Mouse (Mus musculus) heart, postnatal 4 days (tissue): Measurements from ENCODE around the gene Prkar2b. TPM values are rescaled to one million over a fixed set of nuclear protein-coding genes. Genes with fewer than 3 reads are reported as not detected.
A peak's percentile ranks its signal among the peaks of the same experiment; 100 is the strongest.

Experiments
- DNase-seq: peaks from one replicate; pipeline ENCODE4 v3.0.0; 2021
- total RNA-seq, 2 experiments: library from RNA; stranded (reverse); gene quantifications; 2 replicates each; pipeline ENCODE4 v1.2.3; 2021

Gene Prkar2b
- total RNA-seq, 2 experiments from 2014 or later = 6.5 to 7.7 TPM

DNA sequence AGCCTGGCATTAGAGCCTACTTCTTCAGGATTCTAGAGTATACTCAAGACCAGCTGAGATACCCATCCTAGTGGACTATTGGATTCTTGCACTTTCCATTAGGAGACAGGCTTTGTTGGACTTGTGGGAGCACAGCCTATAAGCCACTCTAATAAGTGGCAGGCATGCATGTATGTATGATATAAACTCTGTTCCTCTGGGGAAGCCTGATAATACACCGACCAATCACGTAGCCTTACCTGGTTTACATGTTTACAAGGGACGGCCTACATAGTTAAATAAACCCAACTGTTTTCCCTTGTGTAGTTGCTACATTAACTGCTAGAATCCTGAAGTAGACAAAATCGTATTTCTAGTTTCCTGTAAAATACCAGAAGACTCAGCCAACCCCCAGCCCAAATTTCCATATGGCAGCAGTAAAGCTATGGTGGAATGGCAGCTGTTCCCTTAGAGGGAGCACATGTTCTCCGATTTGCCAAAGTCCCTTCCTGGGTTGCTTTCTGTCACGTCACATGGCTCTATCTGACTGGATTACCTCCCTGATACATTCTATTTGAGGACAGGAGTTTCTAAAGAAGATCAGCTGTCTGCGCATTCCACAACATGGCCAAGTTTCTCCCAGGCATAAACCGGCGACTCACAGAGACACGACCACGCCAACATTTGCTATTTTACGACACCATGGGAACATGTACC lies 95.4 kb downstream of the Prkar2b start:
- no peak for DNase-seq

DNA sequence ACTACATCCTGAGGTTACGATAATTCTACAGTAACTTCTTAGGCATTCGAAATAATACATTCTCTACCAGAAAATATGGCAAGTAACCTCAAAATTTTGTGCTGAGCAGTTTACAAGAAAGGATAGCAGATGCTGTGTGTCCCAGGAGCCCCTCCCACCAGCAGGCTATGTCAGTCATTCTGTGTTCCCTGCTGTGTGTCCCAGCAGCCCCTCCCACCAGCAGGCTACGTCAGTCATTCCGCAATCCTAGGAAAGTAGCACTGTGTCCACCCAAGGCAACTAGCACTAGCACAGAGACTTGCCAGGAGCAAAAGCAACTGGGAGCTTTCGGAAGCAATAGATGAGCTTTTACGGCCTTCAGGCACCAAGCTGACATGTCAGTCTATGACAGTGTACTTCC lies 97.0 kb downstream of the Prkar2b start:
- no peak for DNase-seq

DNA sequence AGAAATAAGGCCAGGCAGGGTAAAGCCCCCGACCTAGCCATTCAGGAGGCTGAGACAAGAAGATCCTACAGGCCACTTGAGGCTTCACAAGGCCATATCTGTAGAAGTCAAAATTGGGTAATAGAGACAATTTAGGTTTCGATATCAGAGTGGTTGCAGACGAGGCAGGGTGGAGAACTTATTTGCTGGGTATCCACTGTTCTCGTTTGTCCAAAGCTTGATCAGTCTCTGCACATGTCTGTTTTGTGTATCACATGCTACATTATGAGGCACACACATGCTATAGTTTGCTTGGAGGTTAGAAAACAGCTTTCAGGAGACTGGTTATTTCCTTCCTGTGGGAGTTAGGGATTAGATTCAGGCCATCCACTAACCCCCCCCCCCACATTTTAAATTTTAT lies 105.3 kb downstream of the Prkar2b start:
- DNase-seq = no peak

DNA sequence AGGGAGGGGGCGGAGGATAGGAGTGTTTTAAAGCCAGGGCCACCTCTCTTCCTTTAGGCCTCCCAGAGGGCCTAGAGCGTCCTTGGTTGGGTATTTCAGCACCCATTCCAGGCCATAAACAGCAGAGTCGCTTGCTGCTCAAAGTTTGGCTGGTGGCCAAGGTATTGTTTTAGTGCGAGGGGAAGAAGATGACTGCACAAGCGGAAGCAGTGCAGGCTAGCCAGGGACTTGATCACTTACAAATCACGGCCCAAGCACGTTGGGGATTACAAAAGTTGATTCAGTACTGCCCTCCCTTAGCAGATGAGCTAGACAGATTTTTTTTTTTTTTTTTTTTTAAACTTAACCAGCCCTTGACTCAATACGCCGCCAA lies 110.5 kb downstream of the Prkar2b start:
- DNase-seq = peak; percentile 89

DNA sequence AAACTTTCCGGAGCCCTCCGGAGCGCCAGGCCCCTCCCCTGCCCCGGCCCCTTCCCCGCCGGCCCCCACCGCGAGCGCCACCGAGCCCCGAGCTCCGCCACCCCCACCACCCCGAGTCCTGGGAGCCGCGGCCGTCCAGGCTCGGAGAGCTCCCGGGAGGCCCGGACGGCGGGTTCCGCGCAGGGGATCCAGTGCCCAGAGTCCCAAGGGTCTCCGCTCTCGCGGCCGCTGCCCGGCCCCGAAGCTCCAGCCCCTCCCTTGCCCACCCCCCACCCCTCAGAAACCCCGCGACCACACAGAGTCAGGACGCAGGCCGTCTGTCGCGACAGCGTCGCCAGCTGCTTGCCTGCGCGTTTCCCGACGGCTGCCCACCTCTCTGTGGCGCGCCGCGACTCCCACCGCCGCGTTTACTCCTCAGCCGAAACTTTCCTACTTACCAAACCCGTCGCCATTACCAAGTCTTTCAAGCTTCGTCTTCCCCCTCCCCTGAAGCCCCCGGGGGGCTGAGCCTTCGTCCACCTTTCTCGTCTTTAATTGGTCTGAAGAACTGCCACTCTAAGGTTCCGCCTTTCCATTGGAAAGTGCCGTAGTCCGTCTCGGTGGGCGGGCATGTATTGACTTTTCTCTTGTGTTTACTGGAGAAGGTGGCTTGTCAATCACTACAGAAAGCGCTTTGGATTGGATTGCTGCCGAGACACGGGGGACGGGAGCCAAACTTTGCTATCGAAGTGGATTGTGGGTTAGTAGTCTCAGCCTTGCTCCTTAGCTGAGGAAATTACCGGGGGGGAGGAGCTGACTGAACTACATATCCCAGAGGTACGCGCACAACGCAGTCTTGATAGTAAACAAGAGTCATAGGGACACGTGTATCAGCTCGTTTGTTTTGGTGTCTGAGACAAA lies 111.1 kb downstream of the Prkar2b start, which contains the start of gene Hbp1:
Gene Hbp1 (minus strand): TSS at position 777 of the 900 bp plus-strand sequence.
- DNase-seq = peak; percentile 99

DNA sequence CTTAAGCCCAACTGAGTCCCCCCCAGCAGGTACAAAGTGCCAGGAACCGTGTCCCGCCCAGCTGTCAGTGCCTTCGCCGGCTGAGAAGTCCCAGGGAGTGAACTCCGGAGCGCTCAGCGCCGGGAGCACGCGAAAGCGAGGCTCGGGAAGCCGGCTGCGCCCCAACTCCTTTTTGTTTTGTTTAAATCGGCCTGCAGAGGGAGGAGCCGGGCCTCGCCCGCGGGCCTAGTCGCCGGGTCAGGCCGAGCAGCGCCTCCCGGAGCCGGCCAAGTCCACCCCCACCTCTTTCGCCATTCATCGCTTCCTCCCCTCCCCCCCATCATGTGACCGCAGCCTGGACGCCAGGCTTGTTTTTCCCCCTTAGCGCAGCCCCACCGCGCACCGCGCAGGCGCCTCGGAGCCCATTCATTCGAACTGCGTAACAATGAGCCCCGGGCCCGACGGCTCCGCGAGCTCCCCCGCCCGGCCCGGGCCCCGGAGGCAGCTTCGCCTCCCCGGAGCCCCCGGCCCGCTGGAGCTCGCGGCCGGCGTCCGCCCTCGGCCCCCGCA lies 111.8 kb downstream of the Prkar2b start:
- peak; percentile 96 for DNase-seq

DNA sequence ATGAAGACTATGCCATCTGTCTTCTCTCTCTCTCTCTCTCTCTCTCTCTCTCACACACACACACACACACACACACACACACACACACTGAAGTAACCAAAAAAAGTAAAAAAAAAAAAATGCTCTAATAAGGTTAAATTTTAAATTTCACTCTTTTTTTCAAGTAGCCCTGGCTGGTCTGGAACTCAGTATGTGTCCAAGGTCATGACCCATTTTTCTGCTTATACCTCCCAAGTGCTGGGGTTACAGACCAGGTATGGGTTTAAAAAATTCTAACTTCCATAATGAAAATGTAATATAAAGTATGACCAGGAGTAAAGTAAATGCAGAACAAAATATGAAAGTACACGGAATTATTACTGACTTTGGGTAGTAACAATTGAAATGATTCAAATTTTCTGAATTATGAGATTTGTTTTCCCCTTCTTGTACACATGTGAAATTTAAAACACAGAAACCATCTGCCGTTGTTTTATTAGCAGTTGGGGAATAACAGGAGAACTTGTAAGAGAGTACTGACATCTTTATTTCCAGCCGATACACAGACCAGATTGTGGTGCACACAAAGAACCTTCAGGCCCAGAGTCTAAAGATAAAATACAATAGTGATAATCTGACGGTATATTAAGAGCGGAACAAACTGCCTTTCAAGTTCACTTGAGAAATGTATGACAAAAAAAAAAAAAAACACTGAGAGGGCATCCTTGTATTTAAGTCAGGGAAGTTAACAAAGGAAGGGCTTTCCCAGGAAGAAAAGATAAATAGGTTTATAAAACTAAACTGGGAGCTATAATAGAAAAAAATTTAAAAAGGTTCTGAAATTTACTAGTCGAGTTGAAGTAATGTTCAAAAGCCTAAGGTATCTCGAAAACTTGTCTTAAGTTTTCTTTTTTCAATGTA lies 112.7 kb downstream of the Prkar2b start:
- no peak for DNase-seq

DNA sequence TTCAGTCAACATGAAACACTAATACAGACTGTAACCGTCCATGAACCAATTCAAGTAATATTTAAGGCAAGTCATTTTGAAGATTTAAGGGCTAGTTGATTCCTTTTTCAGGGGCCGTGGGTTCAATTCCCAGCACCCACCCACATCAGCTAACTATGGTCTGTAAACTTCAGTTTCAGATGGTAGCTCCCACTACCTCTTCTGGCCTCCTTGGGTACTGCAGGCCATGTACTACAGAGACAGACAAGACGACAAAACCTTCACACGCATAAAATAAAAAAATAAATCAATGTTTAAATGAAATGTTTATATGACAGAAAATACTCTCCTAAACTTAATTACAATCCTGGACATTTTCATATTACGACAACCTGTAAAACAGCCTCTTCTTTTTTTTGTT lies 113.6 kb downstream of the Prkar2b start:
- peak; percentile 17 for DNase-seq

DNA sequence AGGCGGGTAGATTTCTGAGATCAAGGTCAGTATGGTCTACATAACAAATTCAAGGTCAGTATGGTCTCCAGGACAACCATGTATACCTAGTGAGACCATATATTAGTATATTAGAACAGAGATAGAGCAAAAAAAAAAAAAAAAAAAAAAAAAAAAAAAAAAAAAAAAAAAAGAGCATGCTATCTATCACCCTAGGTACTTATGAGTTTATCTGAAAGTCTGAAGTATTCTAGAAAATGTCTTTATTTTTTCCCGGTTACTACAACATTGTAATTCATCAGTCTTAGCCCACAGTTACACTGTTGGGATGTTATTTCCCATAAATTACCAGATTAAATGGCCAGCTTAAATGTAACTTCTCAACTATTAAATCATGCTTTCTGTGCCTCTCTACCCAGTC lies 116.7 kb downstream of the Prkar2b start:
- DNase-seq = no peak

DNA sequence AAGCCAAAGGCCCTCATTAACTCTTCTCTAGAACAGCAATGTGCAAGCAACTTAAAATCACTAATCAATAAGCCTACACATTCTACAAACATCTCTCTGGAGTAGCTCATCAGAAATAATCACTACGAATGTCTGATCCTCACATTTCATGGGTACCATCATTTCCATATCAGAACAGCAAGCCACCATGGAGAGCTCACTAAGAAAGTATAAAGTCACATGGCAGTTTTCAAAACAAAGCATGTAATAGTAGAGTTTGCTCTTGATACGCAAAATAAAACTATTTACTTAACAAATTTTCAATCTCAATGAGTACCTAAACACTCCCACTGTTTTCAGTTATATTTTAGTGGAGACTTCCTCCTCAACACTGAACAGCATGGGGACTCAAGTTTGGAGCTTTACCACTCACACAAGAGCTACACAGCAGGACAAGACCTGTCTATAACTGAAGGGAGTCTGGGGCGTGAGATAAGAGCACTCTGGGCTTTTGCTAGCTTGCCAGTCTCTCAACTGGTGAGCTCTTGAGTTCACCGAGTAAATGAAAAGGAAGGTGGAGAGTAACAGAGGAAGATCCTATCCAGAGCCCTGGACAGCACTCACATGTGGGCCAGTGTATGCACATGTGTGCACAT lies 118.0 kb downstream of the Prkar2b start:
- DNase-seq = no peak

DNA sequence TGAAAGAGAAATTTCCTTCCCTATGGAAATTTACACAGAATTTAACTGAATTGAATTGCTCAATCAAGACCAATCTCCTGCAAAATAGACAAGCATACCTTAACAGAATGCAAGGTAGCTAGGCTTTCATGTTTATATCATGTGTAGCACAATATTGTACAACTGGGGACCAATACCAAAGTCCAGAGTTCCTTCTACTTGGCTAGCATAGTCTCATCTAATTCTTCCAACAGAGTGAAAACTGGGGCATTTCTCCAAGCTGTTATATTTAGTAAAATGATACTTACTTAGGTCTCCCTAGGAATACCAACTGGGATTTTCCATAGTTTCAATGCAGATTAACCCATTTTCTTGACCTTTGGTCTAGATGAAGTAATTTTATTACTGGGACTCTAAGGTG lies 122.1 kb downstream of the Prkar2b start:
- DNase-seq = no peak

DNA sequence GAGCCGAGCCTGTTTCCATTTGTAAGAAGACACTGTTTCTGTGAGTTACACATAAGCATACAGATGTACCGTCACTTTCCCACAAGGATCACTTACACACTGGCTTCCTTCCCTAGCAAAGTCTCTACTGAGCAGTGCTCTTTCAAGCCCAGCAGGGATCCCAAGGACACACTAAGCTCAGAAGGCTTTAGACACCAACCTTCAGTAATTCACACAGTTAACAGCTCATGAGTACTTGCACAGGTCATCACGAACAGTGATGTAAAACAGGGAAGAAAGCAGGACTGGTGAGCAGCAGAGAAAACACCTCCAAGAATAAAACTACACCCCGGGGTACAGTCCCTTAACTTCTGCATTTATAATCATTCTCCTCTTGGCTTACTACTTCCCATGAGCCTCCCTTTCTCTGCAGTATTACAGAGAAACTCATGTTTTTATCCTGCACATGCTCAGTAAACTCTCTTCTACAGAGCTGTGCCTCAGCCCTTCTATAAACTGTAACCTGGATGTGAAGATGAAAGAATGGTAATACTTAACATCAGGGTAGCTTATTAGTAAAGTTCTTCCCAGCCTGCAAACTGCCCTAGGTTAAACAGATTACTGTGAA lies 122.6 kb downstream of the Prkar2b start:
- DNase-seq = no peak

DNA sequence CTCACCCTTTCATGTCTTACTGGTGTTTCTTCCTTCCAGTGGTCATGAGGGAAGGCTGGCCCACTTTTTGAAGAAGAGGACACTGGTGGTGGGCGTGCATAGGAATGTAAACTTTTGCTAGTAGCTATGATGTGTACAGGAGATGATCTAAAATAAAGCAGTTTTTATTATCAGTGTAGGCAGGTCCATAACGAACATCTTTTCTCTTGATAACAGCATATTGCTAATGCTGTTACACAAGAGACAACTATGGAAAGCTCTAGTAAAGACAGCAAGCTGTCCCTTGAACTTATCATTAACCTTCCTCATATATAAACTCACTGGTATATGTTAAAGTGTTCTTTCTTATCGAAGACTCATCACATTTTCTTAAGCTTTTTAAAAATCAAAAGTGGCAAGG lies 123.5 kb downstream of the Prkar2b start:
- no peak for DNase-seq

DNA sequence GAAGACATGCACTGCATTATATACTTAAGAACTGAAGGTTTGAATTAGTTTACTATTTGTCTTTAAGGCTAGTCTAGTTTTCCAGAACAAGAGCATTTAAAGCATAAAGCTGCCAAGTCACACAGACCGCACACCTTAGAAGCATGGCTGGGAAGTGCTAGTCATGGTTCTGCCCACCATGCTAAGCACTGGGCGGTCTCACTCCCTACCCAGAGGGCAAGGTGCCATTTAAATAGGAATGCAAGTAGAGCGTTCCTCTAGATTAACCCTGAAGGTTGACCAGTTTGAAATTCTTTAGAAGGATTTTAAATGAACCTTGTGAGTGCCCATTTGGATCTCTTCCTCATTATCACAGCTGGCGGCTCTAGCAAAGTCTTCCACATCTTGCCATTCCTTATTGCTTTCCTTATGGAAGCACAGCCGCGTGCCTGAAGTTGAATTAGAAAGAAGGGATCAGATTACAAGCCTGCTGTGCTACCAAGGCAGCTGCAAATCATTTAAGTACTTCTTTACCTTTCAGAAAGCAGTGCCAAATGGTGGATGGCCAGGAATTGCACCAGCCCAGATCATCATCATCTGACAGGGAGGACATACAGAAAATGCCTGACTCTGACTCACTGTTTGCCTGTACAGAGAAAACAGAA lies 124.3 kb downstream of the Prkar2b start:
- DNase-seq = no peak

DNA sequence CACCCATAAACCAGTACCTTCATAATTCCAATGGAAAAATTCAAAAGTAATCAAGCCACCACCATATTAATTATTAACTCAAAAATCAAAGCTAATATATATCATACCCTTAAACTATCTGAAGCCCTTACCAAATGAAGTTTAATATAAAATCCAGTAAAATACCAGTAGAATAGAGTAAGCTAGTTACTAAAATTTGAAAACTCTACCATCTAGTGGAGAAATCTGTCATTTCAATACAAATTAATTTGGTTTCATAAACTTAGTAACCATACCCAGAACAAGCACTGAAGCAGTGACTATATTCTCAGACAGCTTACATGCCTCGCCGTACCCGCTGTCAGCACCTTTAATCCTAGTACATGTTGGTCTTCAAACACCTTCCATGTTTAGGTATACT lies 129.3 kb downstream of the Prkar2b start:
- DNase-seq = no peak

DNA sequence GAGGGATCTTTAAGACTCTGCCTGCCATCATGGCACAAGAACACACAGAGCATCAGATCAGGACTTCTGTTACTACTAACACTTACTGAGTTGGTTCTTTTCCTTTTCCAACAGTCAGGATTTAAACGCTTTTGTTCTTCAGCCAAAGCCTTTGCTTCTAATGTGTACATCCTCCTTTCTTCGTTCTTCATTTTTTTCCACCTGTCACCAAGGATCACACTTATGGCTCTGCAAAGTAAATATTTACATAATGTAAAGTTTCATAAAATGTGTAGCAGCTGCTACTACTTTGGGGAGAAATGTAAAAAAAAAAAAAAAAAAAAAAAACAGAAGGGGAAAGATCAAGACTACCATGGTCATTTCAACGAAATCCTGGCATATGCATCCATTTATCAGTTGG lies 132.6 kb downstream of the Prkar2b start:
- no peak for DNase-seq

DNA sequence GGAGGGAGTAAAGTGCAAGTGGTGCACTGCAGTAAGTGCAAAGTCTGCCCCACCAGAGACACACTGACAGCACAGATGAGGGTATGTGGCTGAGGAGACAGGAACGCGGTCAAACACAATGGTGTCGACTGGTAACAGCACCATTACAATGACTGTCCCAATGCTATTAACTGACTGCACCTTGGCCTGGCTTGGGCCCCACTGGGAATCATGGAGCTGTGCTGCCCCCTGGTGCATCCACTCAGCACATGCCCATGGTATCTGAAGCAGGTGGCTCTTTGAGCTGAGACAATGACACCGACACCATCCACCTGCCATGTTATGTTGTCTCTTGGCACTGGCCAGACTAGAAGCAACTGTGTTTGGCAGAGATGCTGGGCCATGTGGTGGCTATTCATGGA lies 134.4 kb downstream of the Prkar2b start:
- peak; percentile 87 for DNase-seq

DNA sequence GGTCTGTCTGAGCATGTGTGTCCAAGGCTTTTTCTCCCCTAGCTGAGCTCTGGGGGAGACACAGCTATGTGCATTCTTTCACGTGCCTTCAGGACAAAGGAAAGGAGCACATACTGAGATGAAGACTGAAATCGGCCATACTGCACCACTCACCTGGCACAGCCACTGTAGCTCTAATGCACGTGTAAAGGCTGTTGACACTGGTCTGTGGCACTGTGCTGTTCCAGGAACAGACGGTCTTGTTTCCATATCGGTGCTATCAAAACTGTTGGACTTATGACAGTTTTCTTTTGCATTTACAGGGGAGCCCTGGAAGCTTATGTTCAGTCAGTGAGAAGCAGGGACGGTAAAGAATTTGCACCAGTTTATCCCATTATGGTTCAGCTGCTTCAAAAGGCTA lies 135.8 kb downstream of the Prkar2b start:
- DNase-seq = no peak

DNA sequence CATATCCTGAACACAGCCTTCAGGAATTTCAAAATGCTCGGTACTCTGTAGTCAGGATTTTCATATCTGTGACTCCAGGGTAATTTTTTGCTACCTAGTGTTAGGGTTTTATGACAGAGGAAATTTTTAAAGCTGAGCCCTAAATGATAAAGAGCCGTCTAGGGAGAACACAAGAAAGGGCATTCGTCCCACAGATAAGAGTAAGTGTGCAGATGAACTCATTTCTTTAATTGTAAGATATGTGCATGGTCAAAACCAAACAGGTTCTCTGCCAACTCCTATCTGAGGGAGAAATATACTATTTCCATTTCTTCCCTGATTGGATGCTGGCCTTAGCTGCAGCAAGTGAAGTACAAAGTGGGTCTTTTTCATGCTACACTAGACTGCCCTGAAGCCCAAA lies 137.0 kb downstream of the Prkar2b start:
- DNase-seq = no peak

DNA sequence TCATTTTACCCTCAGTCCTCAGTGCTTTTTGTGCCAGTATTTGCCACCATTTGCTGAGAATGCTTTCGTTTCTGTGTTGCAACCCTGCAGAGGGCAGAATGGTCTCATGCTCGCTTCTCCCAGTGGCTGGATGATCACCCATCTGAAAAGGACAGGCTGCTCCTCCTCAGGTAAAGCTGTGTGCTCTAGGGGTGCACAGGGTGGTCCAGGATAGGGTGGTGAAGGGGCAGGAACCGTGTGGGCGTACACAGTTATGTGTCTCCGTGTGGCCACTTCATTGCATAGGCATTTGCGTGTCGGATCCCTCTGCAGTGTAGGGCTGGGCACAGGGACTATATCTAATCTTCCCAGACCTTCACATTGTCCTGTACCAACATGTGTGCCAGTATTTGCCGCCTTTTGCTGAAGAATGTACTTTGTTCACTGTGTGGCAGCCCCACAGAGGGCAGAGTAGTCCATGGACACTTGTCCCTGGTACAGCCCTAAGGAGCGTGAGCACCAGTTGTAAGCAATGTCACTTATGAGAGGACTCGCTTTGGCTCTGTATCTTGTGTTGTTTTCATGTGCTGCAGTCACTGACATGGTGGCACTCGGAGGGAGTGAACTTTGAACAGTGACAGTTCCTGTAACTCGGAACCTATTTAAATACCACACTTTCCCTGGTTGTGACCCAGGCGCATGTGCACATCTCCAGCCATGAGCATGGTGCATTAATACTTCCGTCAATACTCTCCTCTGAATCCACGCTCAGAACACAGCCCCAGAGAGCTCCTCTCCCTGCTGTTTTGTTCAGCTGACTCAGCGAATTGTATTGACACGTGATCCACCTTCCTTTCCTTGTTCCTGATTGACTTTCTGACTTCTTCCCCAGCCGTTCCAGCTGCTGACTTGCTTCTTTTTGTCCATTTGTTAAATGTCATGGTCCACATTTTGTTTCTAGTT lies 140.4 kb downstream of the Prkar2b start:
- no peak for DNase-seq
